Mouse (Mus musculus) telencephalon, adult 2 months (tissue): ENCODE data around the gene Smyd3.

Source experiments
- DNase-seq: peaks from one replicate; pipeline ENCODE4 v3.0.0-alpha.2; 2011; ENCODE audit warnings: low read depth, low spot score

The Smyd3 gene

DNA sequence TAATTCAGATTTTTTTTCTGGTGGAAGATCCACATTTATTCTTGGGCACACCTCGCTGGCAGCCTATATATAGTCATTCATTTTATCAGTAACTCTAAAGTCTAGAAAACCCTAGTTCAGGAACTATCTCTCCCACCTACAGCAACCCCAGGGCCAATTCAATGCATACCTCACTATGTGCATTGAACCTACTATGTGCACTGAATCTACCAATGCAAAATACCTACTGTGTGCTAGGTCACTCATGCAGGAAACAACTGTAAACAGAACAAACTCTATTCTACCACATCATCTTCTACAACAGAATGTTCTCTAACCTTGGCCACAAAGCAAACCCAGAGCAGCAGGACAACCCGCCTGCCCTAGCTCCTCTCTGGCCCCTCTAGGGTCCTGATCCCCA, 484.9 kb downstream of the Smyd3 start:
- DNase-seq = no peak

DNA sequence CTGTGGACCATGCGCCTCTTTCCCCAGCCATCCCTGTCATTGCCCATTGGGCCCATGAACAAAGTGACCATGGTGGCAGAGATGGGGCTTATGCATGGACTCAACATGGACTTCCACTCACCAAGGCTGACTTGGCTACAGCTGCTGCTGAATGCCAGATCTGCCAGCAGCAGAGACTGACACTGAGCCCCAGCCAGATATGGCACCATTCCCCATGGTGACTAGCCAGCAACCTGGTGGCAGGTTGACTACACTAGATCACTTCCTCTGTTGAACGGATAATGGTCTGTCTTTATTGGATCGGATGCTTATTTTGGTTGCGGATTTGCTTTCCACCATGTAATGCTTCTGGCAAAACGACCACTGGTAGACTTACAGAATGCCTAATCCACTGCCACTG, 486.3 kb downstream of the Smyd3 start:
- no peak for DNase-seq

DNA sequence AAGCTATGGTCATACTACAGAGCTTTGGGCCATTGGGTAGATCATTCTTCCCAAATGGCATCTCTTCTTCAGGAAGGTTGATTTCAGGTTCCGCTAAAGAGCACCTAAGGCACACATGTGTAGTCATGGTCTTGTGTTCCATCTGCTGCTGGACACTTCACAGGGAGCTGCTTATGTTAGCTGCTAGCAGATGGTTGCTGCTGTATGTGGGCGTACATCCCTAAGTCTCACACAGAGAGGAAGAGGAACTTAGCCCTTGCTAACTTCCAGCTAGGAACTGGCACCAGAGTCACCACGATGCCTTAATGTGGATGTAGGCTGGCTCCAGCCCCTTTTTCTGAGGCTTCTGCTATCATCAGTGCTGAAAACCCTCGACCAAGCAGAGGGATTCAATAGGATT, 491.2 kb downstream of the Smyd3 start:
- DNase-seq = peak; percentile 69

DNA sequence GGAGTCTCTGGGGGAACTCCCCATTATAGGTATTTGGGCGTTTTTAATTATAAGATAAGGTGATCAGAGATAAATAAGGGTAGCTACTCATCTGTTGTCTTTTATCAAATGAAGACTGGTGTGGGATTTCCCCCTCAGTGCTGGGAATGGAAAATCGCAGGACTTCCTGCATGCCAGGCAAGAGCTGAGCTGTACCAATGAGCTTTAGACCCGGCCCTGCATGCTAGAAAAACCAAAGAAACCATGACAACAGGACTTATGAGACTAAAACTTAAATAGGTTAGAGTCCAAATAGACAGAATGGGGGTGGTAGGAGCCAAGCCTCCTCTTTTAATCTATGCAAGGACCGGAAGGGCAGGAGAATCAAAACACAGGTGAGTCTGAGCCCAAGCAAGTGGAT, 492.7 kb downstream of the Smyd3 start:
- no peak for DNase-seq

DNA sequence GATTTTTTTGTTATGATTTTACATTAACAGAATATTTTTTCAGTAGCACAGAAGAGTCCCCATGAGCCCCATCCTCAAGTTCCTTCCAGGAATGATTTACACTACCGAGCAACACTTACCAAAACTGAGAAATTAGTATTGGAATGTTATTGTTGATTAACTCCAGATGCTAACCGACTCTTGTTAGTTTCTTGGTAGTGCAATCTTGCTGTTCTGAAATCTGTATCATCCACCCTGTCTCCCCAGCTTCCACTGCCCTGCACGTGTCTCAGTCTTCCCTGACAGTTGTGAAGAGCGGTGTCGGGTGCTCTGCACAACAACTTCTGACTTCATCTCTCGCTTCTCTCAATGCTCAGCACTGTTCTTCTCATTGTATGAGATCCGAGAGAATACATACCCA, 494.4 kb downstream of the Smyd3 start:
- no peak for DNase-seq

DNA sequence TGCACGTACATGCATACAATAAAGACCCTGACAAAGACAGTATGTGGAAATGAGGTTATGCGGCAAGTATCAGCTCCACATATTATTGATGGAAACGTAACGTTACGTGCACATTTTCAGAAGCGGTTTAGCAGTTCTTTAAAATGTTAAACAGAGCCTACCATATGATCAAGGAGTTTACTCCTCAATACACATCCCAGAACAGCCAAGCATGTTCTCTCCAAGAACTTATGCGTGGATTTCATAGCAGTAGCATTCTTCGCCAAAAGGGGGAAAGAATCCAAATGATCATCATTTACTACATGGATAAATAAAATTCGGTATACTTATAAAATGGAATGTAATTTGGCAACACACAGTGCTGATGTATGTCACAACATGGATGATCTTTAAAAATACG, 500.4 kb downstream of the Smyd3 start:
- no peak for DNase-seq

DNA sequence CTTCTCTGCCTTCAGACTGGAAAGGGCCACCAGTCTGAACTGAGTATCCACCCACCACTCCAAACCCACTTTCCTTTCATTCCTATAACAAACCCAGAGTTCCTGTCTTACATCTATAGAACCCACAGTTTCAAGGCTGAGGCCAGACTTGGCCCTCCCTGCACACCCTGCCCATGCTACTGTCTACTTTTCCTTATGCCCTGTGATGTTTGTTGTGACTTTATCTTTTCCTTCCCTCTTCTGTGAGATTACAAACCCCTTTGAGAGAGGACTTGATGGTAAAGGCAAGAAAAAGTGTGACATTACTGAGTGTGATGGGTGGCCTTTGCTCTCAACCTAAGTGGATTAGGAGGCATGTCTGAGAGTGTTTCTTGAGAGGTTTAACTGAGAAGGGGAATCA, 504.8 kb downstream of the Smyd3 start:
- no peak for DNase-seq

DNA sequence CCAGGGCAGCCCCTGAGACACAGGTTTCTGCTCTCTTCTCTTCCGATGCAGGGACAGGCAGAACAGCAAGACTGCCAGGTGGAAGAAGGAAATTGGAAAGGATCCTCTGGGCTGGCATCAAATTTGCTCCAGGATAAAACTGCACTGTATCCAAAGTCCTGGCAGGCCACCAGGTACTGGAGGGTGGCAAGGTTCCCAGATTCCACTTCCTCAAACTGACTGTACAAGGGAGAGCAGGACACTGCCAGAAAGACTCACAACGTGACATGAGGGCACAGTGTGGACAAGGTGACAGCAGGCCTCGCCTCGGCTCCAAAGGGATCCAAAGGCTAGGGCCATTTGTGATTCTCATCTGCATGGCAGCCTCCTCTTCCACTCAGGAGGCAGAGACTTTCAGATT, 505.6 kb downstream of the Smyd3 start:
- no peak for DNase-seq

DNA sequence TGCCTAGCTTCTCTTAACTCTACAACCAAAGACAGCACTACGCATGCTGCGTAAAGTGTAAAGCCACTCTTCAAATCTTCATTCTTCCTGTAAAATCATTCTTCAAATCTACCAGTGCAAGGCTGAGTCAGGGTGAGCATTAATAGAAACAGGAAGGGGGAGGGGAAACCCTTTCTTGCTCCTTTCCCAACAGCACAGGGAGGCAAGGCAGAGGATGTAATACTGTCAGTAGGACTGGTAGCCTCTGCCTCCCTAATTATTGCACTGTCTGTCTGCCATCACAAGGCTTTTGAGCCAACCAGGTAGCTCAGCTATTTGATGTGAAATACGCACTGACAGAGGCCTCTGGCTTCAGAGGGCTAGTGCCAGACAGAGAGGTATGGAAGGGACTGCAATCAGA, 507.1 kb downstream of the Smyd3 start:
- DNase-seq = no peak

DNA sequence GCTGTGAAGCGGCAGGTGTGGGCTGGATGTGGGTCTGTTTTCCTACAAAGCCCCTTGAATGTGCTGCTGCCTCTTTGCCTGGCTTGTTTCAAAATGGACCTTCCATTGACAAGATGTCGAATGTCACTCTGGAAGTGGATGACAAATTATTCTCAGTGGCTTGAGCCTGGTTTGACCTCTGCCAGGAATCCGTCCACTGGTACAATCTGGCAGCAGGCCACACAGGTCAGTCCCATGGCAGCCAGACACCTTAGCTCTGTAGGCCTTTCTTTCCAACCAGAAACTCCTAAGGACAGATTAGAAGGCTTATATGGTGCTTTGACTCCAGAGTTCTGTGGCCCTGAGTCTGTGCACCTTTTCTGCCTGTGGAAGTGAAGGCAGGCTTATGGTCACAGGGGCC, 507.9 kb downstream of the Smyd3 start:
- DNase-seq = no peak

DNA sequence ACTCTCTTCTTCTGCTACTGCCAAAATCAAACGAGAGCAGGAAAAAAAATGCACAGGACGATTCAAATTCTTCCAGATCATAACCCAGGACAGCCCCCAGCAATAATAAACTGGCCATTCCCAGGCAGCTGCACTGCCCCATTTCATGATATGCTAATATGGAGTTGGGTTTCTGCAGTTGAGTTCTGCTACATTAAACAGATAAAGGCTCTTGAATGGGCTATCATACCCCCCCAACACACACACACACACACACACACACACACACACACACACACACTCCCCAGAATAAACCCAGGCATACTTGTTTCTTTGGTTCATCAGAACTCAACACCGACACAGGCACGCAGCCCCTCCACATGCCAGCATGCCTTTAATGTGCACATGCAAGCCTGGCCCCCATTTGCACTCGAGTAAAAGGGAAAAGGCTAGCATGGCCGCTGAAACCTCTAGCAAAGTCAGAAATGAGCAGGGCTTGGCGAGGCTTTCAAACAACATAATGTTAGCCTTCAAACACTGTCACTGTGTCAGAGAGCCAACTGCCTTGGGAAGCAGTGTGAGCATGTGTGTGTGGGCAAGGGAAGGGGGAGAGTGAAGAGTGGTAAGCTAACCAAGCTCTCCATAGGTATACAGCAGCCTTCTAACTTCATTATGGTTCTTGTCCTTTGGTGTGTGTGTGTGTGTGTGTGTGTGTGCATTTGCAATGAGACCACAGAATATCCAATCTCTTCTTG, 513.5 kb downstream of the Smyd3 start:
- no peak for DNase-seq

DNA sequence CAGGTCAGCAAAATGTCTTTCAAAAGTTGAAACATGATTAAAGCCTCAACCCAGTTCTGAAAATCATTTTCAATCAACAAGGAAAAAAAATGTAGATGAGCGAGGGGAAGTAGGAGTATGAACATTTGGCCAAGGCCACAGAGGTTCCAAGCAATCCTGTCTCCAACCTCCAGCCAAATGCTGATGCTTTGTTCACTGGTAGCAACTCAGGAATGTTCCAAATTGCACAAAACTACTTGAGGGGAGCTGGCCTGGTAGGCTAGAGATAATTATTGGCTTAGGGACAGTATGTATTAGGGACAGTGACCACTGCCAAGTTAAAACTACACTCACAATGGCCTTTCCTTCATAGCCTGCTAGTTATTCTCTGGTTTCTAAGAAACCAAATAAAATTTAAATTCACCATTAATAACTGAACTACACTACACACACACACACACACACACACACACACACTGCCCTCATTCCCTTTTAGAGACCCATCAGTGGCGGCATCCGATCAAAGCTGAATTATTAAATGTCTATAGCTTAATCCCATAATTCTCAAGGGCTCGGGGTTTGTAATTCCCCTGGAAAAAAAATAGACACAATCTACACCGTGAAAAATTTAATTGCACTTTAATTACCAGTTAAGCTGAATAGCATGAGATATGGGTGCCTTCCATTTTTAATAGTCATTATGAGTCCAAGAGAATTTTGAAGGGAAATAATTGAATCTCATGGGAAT, 514.3 kb downstream of the Smyd3 start:
- DNase-seq = no peak

DNA sequence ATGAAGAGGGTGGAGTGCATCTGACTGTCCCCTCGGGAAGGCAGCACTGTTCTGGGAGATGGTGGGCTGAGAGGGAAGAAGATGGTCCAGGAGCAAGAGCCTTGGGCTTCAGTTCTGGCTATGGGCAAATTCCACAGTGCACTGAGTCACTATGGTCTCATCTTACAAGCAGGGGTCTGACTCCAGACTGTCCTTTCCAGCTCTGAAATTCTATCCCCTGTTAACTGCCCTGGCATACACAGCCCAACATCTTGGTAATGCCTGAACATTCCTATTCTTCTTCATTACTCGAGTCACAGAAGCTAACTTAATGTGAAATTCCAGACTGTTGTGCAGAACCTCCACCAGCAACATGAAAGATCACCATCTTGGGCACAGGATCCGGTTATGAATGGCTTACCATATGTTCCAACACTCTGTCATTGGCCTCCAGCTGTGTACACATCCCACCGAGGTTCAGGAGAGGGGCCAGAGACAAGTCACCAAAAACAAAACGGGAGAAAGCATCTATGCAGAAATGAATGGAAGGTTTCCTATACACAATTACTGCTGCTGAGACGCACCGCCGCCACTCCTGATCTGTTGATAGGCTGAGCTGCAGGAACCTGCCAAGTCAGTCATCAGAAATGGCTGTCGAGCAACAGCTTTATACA, 517.8 kb downstream of the Smyd3 start:
- no peak for DNase-seq

DNA sequence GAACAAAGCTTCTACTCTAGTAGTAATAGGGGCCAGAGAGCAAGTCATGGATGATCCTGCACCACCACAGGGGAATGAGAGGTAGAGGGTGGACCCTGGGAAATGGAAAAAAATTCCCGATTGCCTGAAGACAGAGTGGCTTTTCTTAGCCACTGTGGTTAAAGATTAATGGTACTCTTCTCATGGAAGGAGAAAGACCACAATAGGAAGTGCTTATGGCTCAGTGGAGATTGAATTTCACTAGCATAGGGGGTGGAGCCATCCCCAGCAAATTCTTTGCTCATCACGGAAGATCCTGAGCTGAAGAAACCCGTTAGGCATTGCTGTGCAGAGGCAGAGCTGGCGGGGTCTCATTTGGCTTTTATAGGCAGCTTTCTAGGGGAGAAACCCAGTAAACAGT, 520.0 kb downstream of the Smyd3 start:
- no peak for DNase-seq

DNA sequence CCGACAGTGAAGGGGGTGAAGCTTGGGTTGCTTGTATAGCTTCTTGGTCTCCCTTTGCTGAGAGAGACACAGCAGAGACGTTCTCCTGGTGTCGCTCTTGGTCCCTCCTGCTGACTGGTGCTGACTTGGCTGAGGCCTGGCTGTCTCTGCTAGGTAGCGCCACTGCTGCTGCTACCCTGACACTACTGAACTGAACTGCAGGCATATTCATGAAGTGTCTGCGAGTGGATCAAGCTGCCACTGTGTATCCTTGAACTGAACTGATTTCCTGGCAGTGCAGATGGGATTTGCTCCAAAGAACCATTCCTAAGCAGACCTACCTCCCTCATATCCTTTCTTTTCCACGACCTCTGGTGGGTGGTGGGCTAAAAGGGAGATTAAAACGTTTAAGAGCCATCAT, 523.6 kb downstream of the Smyd3 start:
- DNase-seq = no peak

DNA sequence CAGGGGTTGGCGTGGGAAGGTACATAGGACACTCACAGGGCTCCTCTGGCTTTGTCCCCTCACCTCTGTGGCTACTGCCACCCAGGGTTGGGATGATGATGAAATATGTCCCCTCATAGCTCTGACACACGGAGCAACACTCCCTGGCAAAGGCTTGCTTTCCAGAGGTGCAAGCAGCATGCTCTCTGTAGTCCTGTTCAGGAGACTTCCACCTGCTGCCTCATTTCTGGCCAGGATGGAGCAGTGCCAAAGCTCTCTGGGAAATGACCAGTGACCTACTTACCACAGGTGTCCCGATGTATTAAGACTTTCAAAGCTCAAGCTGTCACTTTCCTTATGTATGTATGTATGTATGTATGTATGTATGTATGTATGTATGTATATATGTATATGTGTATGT, 525.3 kb downstream of the Smyd3 start:
- no peak for DNase-seq

DNA sequence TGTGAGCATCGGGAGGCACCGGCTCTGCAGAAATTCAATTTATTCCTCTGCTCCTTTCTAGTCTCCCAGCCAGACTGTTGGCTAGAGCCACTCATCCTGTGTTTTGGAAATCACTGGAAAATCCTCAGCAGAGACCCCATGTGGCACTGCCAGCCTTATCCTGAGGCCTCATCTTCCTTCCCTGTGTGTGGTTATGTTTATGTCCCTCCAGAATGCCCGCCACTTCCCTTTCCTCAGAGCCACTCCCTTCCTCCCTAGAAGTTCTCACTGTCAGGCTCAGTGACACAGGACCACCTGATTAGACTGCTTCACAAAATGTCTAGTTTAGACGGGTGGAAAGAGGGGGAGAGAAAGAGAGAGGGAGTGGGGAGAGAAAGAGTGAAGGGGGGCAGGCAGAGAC, 526.4 kb downstream of the Smyd3 start:
- DNase-seq = no peak

DNA sequence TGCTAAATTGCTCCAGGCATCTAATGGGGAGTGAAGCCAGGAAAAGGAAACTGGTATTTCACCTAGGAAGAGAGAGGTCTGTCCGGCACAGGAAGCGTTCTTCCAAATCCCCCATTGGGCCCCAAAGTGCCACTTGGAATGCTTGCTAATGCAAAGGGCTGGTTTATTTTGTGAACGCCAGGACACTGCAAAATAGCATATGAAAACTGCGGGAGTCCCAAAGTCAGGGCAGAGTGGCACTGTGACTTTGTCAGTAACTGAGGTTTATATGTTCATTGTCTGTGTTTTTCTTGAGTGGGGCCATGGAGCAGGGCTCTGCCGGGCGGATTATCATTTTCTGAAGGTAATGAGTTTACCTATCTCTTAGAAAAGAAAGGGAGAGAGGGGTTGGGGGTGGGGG, 526.8 kb downstream of the Smyd3 start:
- no peak for DNase-seq

DNA sequence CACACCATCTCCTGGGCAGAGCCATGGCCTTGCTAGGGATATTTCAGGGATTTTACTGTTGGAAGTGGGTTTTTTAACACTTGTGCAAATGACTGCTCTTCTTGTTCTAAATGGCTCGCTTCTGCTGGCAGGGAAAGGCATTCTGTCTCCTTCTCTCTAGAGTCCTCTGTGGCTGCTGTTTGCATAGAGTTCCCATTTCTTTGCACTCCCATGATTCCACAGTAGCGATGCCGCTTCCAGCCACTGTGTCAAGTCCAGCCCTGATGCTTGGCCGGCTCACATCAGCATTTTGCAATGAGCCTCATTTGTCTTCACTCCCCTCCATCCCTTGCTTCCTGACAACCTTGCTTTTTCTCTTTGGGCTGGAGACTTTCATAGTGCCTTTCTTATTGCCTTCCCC, 528.4 kb downstream of the Smyd3 start:
- DNase-seq = no peak

DNA sequence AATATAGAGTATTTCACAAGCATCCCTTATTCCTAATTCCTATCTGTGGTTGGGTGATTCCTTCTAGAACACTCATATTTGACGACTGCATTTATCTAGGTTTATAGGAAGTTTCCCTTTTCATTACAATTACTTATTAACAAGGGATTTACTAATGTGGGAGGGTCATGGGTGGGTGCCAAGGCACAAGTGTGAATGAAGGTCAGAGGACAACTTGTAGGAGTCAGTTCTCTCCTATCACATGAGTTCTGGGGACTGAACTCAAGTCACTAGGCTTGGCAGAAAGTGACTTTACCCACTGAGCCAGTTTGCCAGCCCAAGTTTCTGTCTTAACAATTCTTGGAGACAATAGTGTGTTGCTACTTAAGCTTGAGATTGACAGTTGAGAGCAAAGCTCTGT, 529.7 kb downstream of the Smyd3 start:
- DNase-seq = no peak

DNA sequence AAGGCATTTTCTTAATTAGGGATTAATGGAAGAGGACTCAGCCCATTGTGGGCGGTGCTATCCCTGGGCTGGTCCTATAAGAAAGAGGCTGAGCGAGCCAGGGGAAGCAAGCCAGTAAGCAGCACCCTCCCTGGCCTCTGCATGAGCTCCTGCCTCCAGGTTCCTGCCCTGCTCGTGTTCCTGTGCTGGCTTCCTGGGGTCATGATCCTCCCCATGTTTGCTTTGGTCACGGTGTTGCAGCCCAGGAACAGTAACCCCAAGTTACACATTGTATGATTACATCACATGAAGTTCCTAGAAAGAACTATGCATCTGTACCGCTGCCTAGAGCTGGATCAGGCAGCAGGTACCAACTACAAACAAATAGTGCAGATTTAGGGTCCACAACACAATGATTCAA, 536.2 kb downstream of the Smyd3 start:
- no peak for DNase-seq

DNA sequence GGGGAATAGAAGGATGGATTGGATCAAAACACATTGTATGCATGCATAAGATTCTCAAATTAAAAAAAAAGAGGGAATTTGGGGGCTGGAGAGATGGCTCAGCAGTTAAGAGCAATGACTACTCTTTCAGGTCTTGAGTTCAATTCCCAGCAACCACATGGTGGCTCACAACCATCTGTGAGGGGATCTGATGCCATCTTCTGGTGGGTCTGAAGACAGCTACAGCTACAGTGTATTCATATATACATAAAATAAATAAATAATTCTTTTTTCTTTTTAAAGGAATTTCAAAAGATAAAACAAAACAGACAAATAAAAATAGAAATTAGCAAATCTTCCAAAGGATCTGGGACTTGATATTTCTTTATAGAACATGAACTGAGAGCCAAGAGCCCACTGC, 537.7 kb downstream of the Smyd3 start:
- DNase-seq = no peak

DNA sequence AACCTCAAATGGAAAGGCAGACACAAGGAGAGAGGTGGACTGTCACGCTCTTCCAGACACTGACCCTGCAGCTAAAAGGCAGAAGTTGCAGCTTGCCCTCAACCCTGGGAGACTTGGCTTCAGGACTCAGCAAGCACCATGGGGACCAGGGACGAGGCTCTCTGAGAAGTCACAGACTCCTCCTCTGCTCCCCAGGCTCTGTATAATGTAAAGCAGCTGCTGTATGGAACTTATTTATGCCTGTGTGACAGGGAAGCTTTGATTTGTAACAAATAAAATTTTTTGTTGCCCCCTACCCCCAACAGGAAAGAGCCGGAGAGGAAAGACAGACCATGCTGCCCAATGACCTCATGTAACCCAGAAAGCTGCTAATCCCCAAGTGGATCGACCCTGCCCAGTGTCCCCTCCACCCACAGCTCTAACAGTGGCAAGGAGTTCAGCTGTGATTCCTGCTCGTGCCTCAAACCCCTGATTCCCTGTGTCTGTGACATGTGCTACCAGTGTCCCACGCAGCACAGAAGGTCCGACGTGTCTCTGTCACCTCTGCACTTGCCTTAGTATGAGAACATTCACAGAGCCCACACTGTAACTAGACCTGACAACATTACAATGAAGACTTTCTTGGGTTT, 539.1 kb downstream of the Smyd3 start:
- DNase-seq = no peak
